Mouse (Mus musculus) lung, adult 2 months (tissue): Measurements from ENCODE around the gene Arxes1.

Experiments used
- CTCF ChIP-seq: fragments of 200-500 bp; IDR thresholded peaks from 2 replicates; pipeline ENCODE4 v1.5.1; 2011; ENCODE audit warnings: mild to moderate bottlenecking, low read length, control low read depth; ENCODE audit not compliant: insufficient read depth
- POLR2A ChIP-seq: fragments of 200-500 bp; IDR thresholded peaks from 2 replicates; pipeline ENCODE4 v1.6.1; 2011; ENCODE audit warnings: low read depth, mild to moderate bottlenecking, control low read depth, low read length, borderline replicate concordance; ENCODE audit errors: extremely low read depth

GRCm38 (mm10) chrX:136060698-136061097 is 27.5 kb downstream of the Arxes1 start:
- no peak for TF ChIP-seq POLR2A
- no peak for TF ChIP-seq CTCF
